Mouse (Mus musculus) liver, adult 10 weeks (tissue): ENCODE measurements around the gene Vmn1r5. TPM values are rescaled to one million over a fixed set of nuclear protein-coding genes. Genes with fewer than 3 reads are reported as not detected.

Source experiments
- polyA plus RNA-seq: library from polyadenylated mRNA; stranded (reverse); fragments of 350-450 nt; fragmentation: Illumina TruSeq; extraction: RNeasy Lipid Tissue Mini Kit (QIAGEN cat#74804); gene quantifications from one replicate; pipeline ENCODE4 v1.2.3, GENCODE M21; 2014; ENCODE audit warnings: low read depth, low replicate concordance

Gene Vmn1r5
- polyA plus RNA-seq = not detected

DNA sequence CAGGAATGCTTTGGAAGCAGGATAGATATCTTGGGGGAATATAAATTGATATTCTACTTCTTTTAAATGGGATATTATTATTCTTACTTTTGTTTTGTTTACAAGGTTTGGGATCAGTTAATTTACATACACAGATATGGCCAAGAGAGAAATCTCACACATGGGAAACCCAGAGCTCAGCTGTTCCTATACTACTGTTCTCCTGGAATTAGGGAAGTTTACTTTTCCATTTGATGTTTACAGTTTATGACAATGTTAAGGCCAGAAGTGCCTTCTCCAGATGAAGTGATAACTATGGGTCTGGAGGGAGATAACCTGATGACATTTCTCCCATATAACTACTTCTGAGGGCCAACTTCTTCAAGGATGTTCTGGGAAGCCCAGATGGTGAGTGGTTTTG lies at the start of gene Vmn1r5:
Vmn1r5 (plus strand) TSS at position 301 of the 400 bp plus-strand sequence.

DNA sequence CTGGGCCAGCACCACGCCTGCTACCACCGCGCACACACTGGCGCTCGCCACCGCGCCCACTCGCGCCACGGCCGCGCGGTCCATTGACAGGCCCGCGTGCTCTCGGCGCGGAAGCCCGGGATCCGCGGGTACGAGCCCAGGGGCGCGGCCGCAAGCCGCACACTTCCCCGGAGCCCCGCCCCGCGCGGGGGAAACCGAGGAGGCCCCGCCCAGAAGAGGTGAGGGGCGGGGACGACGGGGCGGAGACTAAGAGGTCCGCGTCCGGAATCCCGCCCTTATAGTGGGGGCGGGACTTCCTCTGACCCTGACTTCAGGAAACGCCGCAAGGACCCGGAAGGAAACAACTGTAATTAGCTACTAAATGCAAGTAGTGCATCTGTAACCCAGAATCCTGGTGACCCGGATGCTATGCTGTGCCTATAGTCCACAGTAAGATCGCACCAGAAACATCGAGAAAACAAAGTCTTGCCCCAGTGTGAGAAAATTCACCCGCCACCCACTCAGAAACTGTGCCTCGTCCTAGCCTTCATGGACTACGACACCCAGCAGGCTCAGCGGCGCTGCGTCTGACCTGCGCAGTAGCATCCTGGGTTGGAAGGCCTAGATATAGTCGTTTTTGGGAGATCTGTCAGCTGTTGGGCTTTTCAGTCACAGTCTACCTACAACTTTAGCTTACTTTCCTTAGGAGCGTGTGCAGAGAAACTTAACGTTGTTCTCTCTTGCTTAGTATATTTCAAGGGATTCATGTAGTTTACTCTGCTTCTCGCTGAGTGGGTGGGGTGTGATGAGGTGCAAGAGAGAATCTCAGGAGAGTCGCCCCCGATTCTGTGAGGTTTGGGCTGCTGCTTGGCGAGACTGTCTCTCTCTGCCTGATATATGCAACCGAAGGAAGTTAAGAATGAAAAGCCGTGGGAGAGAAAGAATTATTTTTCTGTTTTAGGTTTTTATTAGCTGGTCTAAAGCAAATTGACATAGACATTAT lies 46.1 kb upstream of the Vmn1r5 start, which contains the start of the genes Nt5c3 and Vmn1r4:
Nt5c3 (minus strand) TSS at position 207 of the 982 bp plus-strand sequence.
Vmn1r4 (plus strand) TSS at position 290 of the 982 bp plus-strand sequence.

DNA sequence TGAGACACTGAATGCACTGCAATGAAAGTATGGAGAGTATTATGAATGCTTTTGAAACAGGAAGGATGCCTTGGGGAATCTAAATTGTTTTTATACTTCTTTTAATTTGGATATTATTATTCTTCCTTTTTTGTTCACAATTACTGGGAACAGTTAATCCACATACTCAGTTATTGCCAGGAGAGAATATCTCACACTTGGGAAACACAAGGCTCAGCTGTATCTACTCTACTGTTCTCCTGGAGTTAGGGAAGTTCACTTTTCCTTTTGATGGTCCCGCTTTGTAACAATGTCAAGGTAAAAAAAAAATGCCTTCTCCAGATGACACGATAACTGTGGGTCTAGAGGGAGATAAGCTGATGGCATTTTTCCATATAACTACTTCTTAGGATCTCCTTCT lies 26.9 kb downstream of the Vmn1r5 start, which contains the start of gene Vmn1r6:
Vmn1r6 (plus strand) TSS at position 301 of the 400 bp plus-strand sequence.

DNA sequence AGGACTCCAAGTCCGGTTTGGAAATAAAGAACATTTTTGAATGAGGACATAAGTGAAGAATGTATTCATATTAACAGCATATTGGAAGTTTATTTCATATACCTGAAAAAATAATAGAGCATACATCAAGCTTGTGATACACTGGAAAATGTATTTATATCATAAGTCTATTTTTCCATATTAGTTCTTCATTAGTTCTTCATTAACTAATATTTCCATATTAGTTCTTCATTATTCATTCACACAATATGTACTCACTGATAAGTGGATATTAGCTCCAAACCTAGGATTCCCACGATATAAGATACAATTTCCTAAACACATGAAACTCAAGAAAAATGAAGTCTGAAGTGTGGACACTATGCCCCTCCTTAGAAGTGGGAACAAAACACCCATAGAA lies 55.2 kb downstream of the Vmn1r5 start, which contains the start of gene Vmn1r7:
Vmn1r7 (minus strand) TSS at position 101 of the 400 bp plus-strand sequence.

DNA sequence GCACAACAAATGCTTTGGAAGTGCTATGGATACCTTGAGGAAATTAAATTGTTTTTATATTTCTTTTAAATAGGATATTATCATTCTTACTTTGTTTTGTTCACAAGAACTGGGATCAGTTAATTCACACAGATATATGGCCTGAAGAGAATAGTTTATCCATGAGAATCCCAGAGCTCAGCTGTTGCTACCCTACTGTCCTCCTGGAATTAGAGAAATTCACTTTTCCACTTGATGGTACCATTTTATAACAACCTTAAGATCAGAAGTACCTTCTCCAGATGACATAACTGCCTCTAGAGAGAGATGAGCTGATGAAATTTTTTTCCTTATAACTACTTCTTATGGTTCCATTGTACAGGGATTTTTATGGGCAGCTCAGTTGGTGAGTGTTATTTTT lies 61.9 kb downstream of the Vmn1r5 start, which contains the start of gene Vmn1r8:
Vmn1r8 (plus strand) TSS at position 301 of the 400 bp plus-strand sequence.

Other genes starting within 250 kb of the Vmn1r5 start
- 21.0 TPM for gene Kbtbd2, start 172.5 kb upstream of the Vmn1r5 start, polyA plus RNA-seq
- 18.3 TPM for gene Fkbp9, start 138.2 kb upstream of the Vmn1r5 start, polyA plus RNA-seq
- gene Nt5c3, start 46.3 kb upstream of the Vmn1r5 start, polyA plus RNA-seq = 65.5 TPM
- gene Vmn1r4, start 46.3 kb upstream of the Vmn1r5 start, polyA plus RNA-seq = 0.42 TPM
- not detected for gene Vmn1r6, start 27.0 kb downstream of the Vmn1r5 start, polyA plus RNA-seq
- gene Vmn1r7, start 55.1 kb downstream of the Vmn1r5 start, polyA plus RNA-seq = not detected
- not detected for gene Vmn1r8, start 62.0 kb downstream of the Vmn1r5 start, polyA plus RNA-seq
- gene Vmn1r9, start 96.5 kb downstream of the Vmn1r5 start, polyA plus RNA-seq = not detected
- gene Vmn1r10, start 139.2 kb downstream of the Vmn1r5 start, polyA plus RNA-seq = not detected
- not detected for gene Vmn1r11, start 163.2 kb downstream of the Vmn1r5 start, polyA plus RNA-seq
- gene Vmn1r12, start 186.6 kb downstream of the Vmn1r5 start, polyA plus RNA-seq = not detected
- gene Vmn1r13, start 233.0 kb downstream of the Vmn1r5 start, polyA plus RNA-seq = not detected